Mouse (Mus musculus): Measurements from ENCODE around the gene Rhbdd2. TPM values are rescaled to one million over a fixed set of nuclear protein-coding genes. Genes with fewer than 3 reads are reported as not detected.

Rhbdd2 gene
- polyA plus RNA-seq, 1 experiment from 2014 or later: 6.3 TPM

DNA sequence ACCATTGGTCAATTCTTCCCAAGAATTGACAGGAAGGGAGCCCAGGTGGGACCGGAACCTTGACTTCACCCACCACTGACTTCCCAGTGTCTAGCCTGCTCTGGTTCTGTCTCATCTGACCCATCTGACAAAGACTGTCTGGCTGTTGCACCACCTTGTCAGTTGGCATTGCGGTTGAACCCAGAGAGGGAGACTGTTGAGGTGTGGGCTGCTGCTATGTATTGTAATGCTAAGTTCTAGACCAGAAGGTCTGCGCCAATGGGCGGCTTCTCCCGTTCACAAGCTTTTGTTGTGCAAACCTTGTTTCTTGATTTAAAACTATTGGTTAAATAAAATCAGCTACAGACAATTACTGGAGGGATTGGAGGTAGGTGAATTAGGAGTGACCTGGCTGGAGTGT is 24.7 kb downstream of the Rhbdd2 start:
- H3K79me2 ChIP-seq (ENCODE audit: inconsistent target): no peaks in the 10 kb centered on the region
- no peaks in the 10 kb centered on the region for H3K36me3 ChIP-seq (ENCODE audit: inconsistent target)
- WGBS (ENCODE audit: missing documents): 83% methylated on average over 4 of the region's 5 CpGs
- H3K27ac ChIP-seq: no peak overlapping the region
- no peak overlapping the region for H3K4me3 ChIP-seq (ENCODE audit: inconsistent target)

DNA sequence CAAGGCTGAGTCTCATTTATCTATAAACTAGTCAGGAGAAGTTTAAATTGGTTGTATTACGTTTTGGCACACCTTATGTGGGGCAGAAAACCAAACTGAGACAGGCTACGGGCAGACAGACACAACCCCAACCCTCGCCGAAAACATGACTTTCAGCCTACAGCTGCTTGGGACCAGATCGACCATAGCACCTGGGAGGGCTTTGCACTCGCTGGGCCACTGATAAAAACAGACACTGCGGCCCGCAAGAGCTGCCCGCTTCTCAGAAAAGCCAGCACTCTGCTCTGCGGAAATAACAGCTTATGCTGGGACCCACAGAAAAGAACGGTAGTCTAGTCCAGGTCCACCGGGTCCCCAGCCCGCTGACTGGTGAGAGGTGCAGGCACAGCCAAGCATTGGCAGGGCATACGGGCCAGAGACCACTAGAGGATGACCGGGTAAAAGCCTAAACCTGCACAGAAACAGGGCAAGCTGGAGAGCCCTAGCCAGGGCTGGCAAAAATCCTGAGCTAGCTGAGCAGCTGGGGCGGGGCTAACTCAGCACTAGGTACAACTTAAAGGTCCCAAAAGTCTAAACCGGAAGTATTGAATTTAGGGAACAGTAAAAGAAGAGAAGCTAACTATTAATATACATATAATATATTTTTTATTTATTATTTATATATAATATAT is 25.4 kb downstream of the Rhbdd2 start:
- Histone ChIP-seq H3K27ac (no peak overlapping the region), H3K4me3 (ENCODE audit: inconsistent target) (no peak overlapping the region), H3K36me3 (ENCODE audit: inconsistent target) (no peaks in the 10 kb centered on the region), H3K79me2 (ENCODE audit: inconsistent target) (no peaks in the 10 kb centered on the region)
- WGBS (ENCODE audit: missing documents): 46% methylated on average over 16 of the region's 17 CpGs

DNA sequence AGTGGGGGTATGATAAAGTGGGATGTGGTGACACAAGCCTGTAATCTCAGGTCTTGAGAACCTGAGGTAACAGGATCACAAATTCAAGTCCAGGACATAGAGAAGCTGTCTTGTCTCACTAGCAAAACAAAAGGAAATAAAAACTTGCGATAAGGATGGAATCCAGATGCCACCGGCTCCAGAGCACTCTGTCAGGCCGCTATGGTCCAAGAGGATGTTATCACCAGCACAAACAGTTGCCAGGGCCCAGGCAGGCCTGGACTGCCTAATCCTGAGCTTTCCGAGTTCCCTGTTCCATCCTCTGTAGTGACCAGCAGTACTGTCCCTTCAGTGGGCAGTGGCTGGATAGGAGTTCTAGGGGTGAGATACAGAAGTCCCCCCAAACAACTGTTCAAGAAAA is 27.5 kb downstream of the Rhbdd2 start:
- H3K4me3 ChIP-seq (ENCODE audit: inconsistent target): no peak overlapping the region
- H3K36me3 ChIP-seq (ENCODE audit: inconsistent target): no peaks in the 10 kb centered on the region
- no peak overlapping the region for H3K27ac ChIP-seq
- 93% methylated on average over 4 of the region's 4 CpGs for WGBS (ENCODE audit: missing documents)
- H3K79me2 ChIP-seq (ENCODE audit: inconsistent target): no peaks in the 10 kb centered on the region

DNA sequence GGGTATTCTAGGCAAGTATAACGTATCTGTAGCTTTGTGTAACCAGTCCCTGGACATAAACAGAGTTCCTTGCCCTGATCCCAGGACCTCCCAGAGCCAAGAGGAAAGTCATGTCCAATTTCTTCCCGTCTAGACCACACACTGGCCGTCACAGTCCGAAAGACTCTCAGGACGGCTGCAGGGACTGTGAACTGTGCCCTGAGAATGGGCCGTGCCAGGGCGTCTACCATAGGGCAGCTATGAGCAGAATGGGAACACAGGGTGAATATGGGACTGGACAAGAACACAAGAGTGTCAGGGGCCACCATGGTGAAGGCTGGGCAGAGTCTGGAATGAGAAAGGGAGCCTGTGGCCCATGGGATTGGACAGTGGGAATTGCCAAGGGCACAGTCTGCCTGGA is 28.1 kb downstream of the Rhbdd2 start:
- no peaks in the 10 kb centered on the region for H3K36me3 ChIP-seq (ENCODE audit: inconsistent target)
- no peak overlapping the region for H3K4me3 ChIP-seq (ENCODE audit: inconsistent target)
- no peaks in the 10 kb centered on the region for H3K79me2 ChIP-seq (ENCODE audit: inconsistent target)
- H3K27ac ChIP-seq: no peak overlapping the region
- 98% methylated on average over 7 of the region's 7 CpGs for WGBS (ENCODE audit: missing documents)

DNA sequence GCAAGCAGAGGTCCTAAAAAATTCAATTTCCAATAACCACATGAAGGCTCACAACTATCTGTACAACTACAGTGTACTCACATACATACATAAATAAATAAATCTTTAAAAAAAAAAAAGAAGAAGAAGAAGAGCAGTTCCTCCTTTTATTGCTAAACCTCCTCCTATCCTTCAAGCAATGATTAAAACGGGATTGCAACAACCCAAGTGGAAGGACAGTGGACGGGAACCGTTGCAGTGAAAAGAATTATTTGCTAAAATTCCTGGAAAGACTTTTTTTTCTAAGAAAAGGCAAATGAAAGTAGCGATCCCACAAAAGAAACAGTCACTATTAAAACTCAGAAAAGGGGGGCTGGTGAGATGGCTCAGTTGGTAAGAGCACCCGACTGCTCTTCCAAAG is 34.5 kb downstream of the Rhbdd2 start:
- no peak overlapping the region for H3K27ac ChIP-seq
- 24% methylated on average over 4 of the region's 5 CpGs for WGBS (ENCODE audit: missing documents)
- H3K36me3 ChIP-seq (ENCODE audit: inconsistent target): no peaks in the 10 kb centered on the region
- no peaks in the 10 kb centered on the region for H3K79me2 ChIP-seq (ENCODE audit: inconsistent target)
- H3K4me3 ChIP-seq (ENCODE audit: inconsistent target): no peak overlapping the region

DNA sequence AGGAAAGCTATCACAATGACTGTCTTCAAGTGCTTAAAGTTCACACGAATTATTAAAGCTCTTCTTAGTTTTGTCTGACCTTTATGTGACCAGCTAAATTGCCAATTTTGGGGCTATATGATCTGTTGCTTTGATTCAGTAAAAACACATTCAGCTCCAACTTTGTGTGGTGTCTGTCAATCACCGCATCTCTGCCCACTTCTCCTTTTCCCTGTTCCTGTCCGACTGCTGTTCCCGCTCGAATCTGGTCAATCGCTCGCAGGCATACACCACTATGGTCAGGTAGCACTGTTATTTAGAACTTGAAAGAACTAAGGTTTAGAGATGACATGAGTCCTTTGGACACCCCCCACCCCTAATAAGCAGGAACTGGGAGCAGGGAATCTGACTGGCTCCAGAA is 35.7 kb downstream of the Rhbdd2 start:
- no peak overlapping the region for H3K27ac ChIP-seq
- no peak overlapping the region for H3K4me3 ChIP-seq (ENCODE audit: inconsistent target)
- 9% methylated on average over 7 of the region's 7 CpGs for WGBS (ENCODE audit: missing documents)
- H3K79me2 ChIP-seq (ENCODE audit: inconsistent target): no peaks in the 10 kb centered on the region
- H3K36me3 ChIP-seq (ENCODE audit: inconsistent target): no peaks in the 10 kb centered on the region

DNA sequence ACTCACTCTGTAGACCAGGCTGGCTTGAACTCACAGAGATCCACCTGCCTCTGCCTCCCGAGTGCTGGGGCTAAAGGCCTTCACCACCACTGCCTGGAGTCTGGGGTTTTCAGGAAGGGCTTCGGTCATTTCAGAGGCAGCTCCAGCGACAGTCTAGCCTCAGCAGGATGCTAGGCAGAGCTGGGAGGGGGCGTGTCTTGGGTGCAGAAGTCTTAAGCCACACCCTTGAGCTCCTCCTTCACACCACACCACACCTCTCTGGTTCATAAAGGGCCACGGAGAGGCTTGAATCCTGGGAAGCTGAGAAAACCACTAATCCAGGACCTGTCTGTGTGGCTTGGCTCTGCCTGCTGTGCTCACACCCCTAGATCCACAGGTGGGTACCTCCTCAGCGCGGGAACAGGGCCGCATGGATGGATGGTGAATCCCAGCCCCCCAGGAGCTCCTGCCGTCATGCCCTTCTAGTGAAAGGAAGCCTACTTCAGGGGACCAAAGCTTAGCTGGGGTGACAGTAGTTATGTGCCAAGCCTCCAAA is 37.4 kb downstream of the Rhbdd2 start, which contains the start of gene Por:
Gene Por (plus strand): TSS at position 293 of the 535 bp plus-strand sequence.
- H3K4me3 ChIP-seq (ENCODE audit: inconsistent target): no peak within 1 kb of the TSS
- no peak within 1 kb of the TSS for H3K27ac ChIP-seq
- H3K36me3 ChIP-seq (ENCODE audit: inconsistent target): no peaks in the 10 kb centered on the region
- 54% methylated on average over 9 of the region's 9 CpGs for WGBS (ENCODE audit: missing documents)
- H3K79me2 ChIP-seq (ENCODE audit: inconsistent target): no peaks in the 10 kb centered on the region

DNA sequence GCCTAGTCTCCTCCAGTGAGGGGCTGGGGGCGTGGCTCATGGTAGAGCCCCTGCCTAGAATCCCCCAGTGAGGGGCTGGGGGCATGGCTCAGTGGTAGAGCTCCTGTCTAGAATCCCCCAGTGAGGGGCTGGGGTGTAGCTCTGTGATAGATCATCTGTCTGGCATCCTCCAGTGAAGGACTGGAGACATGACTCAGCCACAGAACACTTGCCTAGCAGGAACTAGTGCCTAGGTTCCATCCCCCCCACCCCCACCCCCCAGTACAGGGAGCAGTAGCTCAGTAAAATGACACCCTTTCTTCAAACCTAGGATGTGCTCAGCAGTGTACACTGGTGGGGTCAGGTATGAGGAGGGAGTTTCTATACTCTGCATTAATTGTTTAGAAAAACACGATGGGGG is 38.5 kb downstream of the Rhbdd2 start:
- 85% methylated on average over 2 of the region's 2 CpGs for whole genome bisulfite sequencing (ENCODE audit: missing documents)
- H3K36me3 ChIP-seq (ENCODE audit: inconsistent target): no peaks in the 10 kb centered on the region
- H3K27ac ChIP-seq: no peak overlapping the region
- no peaks in the 10 kb centered on the region for H3K79me2 ChIP-seq (ENCODE audit: inconsistent target)
- H3K4me3 ChIP-seq (ENCODE audit: inconsistent target): no peak overlapping the region

DNA sequence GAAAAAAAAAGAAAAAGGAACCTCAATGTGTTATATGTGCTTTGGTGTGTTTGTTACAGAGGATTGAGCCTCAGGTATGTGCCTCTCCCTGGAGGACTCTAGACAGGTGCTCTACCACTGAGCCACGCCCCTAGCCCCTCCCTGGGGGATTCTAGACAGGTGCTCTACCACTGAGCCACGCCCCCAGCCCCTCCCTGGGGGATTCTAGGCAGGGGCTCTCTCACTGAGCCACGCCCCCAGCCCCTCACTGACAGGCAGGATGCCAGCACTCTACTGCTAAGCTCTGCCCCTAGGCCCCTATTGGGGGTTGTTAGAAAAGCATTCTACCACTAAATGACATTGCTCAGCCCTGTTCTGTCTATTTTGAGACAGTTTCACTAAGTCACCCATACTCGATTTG is 40.1 kb downstream of the Rhbdd2 start:
- Histone ChIP-seq H3K36me3 (ENCODE audit: inconsistent target) (no peaks in the 10 kb centered on the region), H3K27ac (no peak overlapping the region), H3K79me2 (ENCODE audit: inconsistent target) (no peaks in the 10 kb centered on the region), H3K4me3 (ENCODE audit: inconsistent target) (no peak overlapping the region)
- 83% methylated on average over 4 of the region's 4 CpGs for WGBS (ENCODE audit: missing documents)

DNA sequence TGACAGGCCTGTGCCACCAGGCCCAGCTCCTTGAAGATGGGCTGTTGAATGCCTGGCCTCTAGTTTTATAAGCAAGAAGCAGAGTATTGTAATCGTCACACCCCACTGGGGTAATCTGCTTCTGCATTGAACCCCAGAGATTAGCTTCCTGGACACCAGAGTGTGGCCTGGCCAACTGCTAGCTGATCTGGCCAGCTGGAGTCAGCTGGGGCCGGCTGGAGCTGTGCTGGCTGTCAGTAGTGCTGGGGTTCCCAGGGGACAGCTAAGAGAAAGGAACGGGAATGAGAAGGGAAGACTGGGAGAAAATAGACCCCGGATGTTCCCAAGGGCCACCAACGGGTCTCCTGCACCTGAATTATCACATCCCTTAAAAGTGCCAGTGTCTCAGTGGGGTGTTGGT is 40.6 kb downstream of the Rhbdd2 start:
- WGBS (ENCODE audit: missing documents): 91% methylated on average over 5 of the region's 5 CpGs
- Histone ChIP-seq H3K79me2 (ENCODE audit: inconsistent target) (no peaks in the 10 kb centered on the region), H3K4me3 (ENCODE audit: inconsistent target) (no peak overlapping the region), H3K36me3 (ENCODE audit: inconsistent target) (no peaks in the 10 kb centered on the region), H3K27ac (no peak overlapping the region)

DNA sequence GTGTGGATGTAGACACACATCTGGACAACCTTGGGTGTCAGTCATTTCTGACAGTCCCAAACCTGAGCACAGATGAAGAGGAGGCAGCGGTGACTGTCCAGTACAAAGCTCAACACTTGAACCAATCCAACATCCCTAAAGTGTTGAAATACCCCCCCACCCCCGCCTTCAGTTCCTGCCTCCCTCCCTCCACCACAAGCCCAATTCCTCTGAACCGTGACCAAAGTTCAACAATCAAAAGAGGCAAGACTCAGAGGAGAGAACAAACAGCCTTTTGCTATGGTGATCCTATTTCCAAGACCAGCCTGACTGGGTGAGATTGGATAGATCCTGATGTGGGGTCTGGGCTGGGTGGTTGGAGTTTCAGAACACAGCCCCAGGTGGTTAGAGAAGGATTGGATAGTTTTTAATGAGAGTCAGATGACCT is 41.9 kb downstream of the Rhbdd2 start:
- Histone ChIP-seq H3K27ac (no peak overlapping the region), H3K4me3 (ENCODE audit: inconsistent target) (no peak overlapping the region), H3K79me2 (ENCODE audit: inconsistent target) (no peaks in the 10 kb centered on the region), H3K36me3 (ENCODE audit: inconsistent target) (no peaks in the 10 kb centered on the region)
- WGBS (ENCODE audit: missing documents): 24% methylated on average over 3 of the region's 3 CpGs

DNA sequence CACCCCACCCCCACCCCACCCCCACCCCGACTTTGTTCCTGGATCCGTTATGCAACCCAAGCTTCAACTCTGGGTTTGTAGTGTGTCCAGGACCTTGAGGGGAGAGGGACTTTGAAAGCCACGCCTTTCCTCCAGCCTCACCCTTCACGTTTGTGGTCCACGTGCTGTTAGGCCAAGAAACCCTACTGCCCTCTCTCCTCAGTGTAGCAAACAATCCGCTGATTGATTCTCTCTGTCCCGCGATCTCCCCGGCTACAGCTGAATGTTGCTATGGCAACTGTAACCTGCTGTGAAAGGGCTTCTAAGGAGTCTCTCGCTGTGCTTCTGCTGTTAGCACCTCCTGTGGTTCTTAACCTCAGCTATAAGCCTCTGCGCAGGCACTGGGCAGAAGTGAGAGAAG is 42.4 kb downstream of the Rhbdd2 start:
- H3K4me3 ChIP-seq (ENCODE audit: inconsistent target): no peak overlapping the region
- 25% methylated on average over 9 of the region's 11 CpGs for WGBS (ENCODE audit: missing documents)
- H3K36me3 ChIP-seq (ENCODE audit: inconsistent target): no peaks in the 10 kb centered on the region
- no peak overlapping the region for H3K27ac ChIP-seq
- H3K79me2 ChIP-seq (ENCODE audit: inconsistent target): no peaks in the 10 kb centered on the region

DNA sequence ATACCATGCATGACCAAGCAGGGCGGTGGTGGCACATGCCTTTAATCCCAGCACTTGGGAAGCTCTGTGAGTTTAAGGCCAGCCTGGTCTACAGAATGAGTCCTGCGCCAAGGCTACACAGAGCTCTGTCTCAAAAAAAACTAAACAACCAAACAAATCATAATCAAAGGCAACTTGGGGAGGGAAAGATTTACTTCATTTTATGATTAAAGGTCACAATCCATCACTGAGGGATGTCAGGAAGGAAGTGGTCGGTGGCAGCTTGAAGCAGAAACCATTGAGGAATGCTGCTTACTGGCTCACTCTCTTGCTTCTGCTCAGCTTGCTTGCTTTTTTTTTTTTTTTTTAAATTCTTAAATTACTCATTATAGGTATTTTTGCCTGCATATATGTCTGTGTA is 44.3 kb downstream of the Rhbdd2 start:
- H3K36me3 ChIP-seq (ENCODE audit: inconsistent target): no peaks in the 10 kb centered on the region
- WGBS (ENCODE audit: missing documents): 65% methylated on average over 3 of the region's 3 CpGs
- no peak overlapping the region for H3K4me3 ChIP-seq (ENCODE audit: inconsistent target)
- H3K27ac ChIP-seq: no peak overlapping the region
- H3K79me2 ChIP-seq (ENCODE audit: inconsistent target): no peaks in the 10 kb centered on the region

DNA sequence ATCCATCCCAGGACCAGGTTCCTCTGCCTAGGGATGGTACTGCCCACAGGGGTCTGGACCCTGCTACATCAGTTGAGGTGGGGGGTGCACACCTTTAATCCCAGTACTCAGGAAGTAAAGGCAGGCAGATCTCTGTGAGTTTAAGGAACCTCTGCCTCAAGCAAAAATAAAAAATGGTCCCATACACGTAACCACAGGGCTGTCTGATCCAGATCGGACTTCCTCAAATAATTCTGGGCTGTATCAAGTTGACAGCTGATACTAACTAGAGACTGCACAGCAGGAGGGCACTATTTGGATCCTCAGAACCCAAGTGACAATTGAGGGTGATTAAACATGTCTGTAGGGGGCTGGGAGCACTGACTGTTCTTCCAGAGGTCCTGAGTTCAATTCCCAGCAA is 44.8 kb downstream of the Rhbdd2 start:
- no peaks in the 10 kb centered on the region for H3K36me3 ChIP-seq (ENCODE audit: inconsistent target)
- 14% methylated on average over 2 of the region's 2 CpGs for WGBS (ENCODE audit: missing documents)
- no peaks in the 10 kb centered on the region for H3K79me2 ChIP-seq (ENCODE audit: inconsistent target)
- no peak overlapping the region for H3K4me3 ChIP-seq (ENCODE audit: inconsistent target)
- H3K27ac ChIP-seq: no peak overlapping the region

DNA sequence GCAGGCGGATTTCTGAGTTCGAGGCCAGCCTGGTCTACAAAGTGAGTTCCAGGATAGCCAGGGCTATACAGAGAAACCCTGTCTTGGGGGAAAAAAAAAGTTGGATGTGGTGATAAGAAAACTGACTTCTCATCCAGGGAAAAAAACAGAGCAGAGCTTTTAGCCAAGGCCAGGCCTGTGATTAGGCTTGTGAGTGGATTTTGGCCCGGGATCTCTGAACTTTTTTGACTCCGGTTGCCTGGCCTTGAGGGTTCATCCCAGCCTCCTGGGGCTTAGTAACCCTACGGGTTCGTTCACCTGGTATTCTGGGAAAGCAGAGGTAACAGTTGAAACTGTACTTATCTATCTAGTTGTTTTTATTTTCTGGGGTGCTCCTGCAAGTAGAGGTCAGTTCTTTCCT is 46.1 kb downstream of the Rhbdd2 start:
- Histone ChIP-seq H3K36me3 (ENCODE audit: inconsistent target) (no peaks in the 10 kb centered on the region), H3K27ac (no peak overlapping the region), H3K4me3 (ENCODE audit: inconsistent target) (no peak overlapping the region), H3K79me2 (ENCODE audit: inconsistent target) (no peaks in the 10 kb centered on the region)
- 98% methylated on average over 5 of the region's 6 CpGs for WGBS (ENCODE audit: missing documents)
